Mouse (Mus musculus) pancreas, adult 10 weeks (tissue): ENCODE measurements around the gene Tas2r131. TPM values are rescaled to one million over a fixed set of nuclear protein-coding genes. Genes with fewer than 3 reads are reported as not detected.

Source experiments
- polyA plus RNA-seq: library from polyadenylated mRNA; stranded (reverse); fragments of 350-450 nt; fragmentation: Illumina TruSeq; extraction: RNeasy Lipid Tissue Mini Kit (QIAGEN cat#74804); gene quantifications from one replicate; pipeline ENCODE4 v1.2.3, GENCODE M21; 2015; ENCODE audit warnings: low read depth, low replicate concordance; ENCODE audit not compliant: insufficient read depth

The Tas2r131 gene
- not detected for polyA plus RNA-seq

DNA sequence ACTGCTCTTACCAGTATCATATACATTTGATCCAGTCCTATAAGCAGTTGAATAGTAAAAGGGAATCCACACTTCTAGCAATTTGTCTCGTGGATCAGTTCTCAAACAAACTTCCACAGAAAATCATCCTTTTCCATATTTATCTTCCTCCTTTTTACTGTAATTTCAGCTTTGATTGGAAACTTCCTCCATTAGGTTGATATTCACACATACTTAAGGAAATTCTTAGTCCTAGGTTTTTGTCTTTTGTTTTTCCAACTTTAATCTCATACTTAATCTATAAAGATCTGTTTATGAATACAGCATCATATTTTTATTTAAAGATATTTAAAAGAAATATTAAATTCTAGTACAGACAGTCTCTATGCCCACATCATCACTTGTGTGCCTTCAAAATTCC, at the start of gene Tas2r131:
Gene Tas2r131, minus strand, starts transcription at position 101 of the 400 bp plus-strand sequence.

DNA sequence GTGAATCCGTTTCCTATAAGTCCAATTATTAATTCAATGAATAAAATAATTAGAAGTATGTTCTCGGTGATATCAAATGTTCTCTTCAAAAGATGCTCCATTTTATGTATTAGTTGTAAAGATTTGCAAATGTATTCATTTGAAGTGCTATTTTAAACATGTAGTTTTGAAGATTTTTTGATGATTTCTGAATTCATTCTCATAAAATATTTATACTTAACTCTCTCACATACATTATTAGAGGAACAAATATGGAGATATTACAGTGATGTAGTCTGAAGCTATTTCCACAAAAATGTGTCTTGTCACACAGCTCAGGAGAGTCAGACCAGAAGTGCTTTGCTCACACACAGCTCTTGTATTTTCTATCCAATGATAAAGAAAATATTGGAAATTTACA, 23.1 kb upstream of the Tas2r131 start, which contains the start of gene Tas2r109:
Gene Tas2r109, minus strand, starts transcription at position 101 of the 400 bp plus-strand sequence.

DNA sequence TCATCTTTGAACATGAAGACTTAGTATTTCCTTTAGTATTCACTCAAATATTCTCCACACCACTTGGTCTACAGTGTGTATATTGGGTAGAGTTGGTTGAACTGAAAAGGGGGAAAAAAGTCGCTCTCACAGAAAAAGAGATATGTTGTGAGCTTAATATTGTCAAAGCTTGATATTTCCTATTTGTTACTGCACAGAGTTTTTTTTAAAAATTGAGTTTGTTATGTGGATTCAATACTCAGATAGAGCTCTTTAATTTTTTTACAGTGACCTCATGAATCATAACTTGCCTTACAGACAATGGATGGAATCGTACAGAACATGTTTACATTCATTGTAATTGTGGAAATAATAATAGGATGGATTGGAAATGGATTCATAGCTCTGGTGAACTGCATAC, 6.9 kb downstream of the Tas2r131 start, which contains the start of gene Tas2r129:
Gene Tas2r129, plus strand, starts transcription at position 301 of the 400 bp plus-strand sequence.

DNA sequence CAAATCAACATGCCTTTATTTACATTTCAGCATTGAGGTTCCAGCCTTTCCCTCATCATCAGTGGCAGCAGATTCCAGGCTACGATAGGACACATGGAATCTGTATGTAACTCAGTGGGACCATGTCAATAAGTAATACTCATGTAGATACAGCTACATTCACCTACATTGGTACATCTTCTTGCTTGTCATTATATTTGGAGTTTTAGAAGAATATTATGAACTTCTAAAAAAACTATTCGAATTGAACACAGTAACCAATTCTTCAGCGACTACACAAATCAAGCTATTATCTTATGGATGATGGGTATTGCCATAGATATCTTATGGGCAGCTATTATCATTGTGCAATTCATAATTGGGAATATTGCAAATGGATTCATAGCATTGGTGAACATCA, 48.4 kb downstream of the Tas2r131 start, which contains the start of gene Tas2r125:
Gene Tas2r125, plus strand, starts transcription at position 301 of the 400 bp plus-strand sequence.

Other genes with a start within 250 kb of the Tas2r131 start
- gene Tas2r122, start 246.0 kb downstream of the Tas2r131 start, polyA plus RNA-seq = not detected
- gene Tas2r115, start 219.9 kb downstream of the Tas2r131 start, polyA plus RNA-seq = not detected
- gene Tas2r124, start 203.2 kb downstream of the Tas2r131 start, polyA plus RNA-seq = not detected
- not detected for gene Tas2r102, start 195.8 kb downstream of the Tas2r131 start, polyA plus RNA-seq
- gene Tas2r136, start 179.8 kb downstream of the Tas2r131 start, polyA plus RNA-seq = not detected
- gene Tas2r117, start 155.1 kb downstream of the Tas2r131 start, polyA plus RNA-seq = not detected
- gene Tas2r123, start 110.8 kb downstream of the Tas2r131 start, polyA plus RNA-seq = not detected
- not detected for gene Tas2r116, start 102.5 kb downstream of the Tas2r131 start, polyA plus RNA-seq
- not detected for gene Tas2r110, start 89.9 kb downstream of the Tas2r131 start, polyA plus RNA-seq
- gene Tas2r113, start 64.9 kb downstream of the Tas2r131 start, polyA plus RNA-seq = not detected
- not detected for gene Tas2r125, start 48.3 kb downstream of the Tas2r131 start, polyA plus RNA-seq
- gene Tas2r129, start 6.8 kb downstream of the Tas2r131 start, polyA plus RNA-seq = not detected
- gene Tas2r109, start 23.0 kb upstream of the Tas2r131 start, polyA plus RNA-seq = not detected
- not detected for gene Tas2r103, start 79.2 kb upstream of the Tas2r131 start, polyA plus RNA-seq
- gene Tas2r140, start 97.9 kb upstream of the Tas2r131 start, polyA plus RNA-seq = not detected
- gene Smim10l1, start 147.0 kb upstream of the Tas2r131 start, polyA plus RNA-seq = 18.2 TPM